Mouse (Mus musculus): Measurements from ENCODE around the gene Zfyve9. TPM values are rescaled to one million over a fixed set of nuclear protein-coding genes. Genes with fewer than 3 reads are reported as not detected.

Zfyve9 gene
- polyA plus RNA-seq, 1 experiment = 8.2 TPM

DNA sequence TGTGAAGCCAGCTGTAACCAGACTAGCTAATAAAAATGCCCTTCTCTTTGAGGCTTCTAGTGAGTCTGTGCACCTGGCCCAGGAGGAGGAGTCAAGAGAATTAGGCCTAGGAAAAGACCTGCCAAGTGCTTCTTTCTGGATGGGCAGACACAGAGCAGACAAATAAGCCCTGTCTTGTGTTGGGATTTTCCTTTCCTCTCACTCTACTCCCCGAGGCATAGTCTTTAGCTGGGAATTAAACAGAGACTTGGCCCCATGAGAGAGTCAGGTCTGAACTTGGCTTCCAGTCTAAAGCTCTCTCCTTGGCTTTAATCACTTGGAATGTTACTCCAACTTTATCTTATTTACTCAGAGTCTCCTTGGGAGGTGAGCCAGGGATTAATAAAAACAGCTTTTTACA lies 13.3 kb upstream of the Zfyve9 start:
- Histone ChIP-seq H3ac (ENCODE audit: control insufficient read depth, insufficient read length) (no peak overlapping the region), H3K4me2 (ENCODE audit: low read depth) (no peak overlapping the region), H3K79me2 (ENCODE audit: control insufficient read depth, insufficient read depth) (no peaks in the 10 kb centered on the region), H3K27me3 (ENCODE audit: control insufficient read depth, insufficient read depth, insufficient read length) (no peaks in the 10 kb centered on the region), H3K36me3 (ENCODE audit: control insufficient read depth, insufficient read depth) (no peaks in the 10 kb centered on the region), H3K4me3 (no peak overlapping the region)
- no peak for TF ChIP-seq TCF3 (IDR thresholded peaks at IDR 0.05; ENCODE audit: insufficient read length, low read depth)
- no peak for TF ChIP-seq POLR2A (IDR thresholded peaks at IDR 0.05; ENCODE audit: insufficient read length, low read depth)
- TF ChIP-seq SRF (IDR thresholded peaks at IDR 0.05; ENCODE audit: control insufficient read depth, insufficient read length, low read depth) = no peak
- no peak for TF ChIP-seq CEBPB (IDR thresholded peaks at IDR 0.05; ENCODE audit: insufficient read depth, poor library complexity, severe bottlenecking)
- TF ChIP-seq REST (IDR thresholded peaks at IDR 0.05; ENCODE audit: insufficient read depth, insufficient read length) = no peak
- TF ChIP-seq POLR2AphosphoS2 (IDR thresholded peaks at IDR 0.05; ENCODE audit: insufficient read length, low read depth) = no peak
- TF ChIP-seq TCF12 (IDR thresholded peaks at IDR 0.05; ENCODE audit: insufficient read depth, poor library complexity, severe bottlenecking) = no peak
- no peak for TF ChIP-seq MYOG (IDR thresholded peaks at IDR 0.05; ENCODE audit: control insufficient read depth in 1 of 3, insufficient read depth in 1 of 3, insufficient read length in 2 of 3, low read depth in 2 of 3)
- TF ChIP-seq MYOD1 (IDR thresholded peaks at IDR 0.05; ENCODE audit: control insufficient read depth in 1 of 3, insufficient read length in 2 of 3, low read depth in 2 of 3) = no peak
- TF ChIP-seq E2F4 (IDR thresholded peaks at IDR 0.05; ENCODE audit: insufficient read depth) = no peak
- TF ChIP-seq USF1 (IDR thresholded peaks at IDR 0.05; ENCODE audit: low read depth) = no peak
- TF ChIP-seq MAX (IDR thresholded peaks at IDR 0.05; ENCODE audit: low read depth) = no peak

- no peak for TF ChIP-seq POLR2AphosphoS2 (IDR thresholded peaks at IDR 0.05; ENCODE audit: insufficient read length, low read depth)
- no peak for TF ChIP-seq MAX (IDR thresholded peaks at IDR 0.05; ENCODE audit: low read depth)
- TF ChIP-seq USF1 (IDR thresholded peaks at IDR 0.05; ENCODE audit: low read depth) = no peak
- TF ChIP-seq MYOD1 (IDR thresholded peaks at IDR 0.05; ENCODE audit: control insufficient read depth in 1 of 3, insufficient read length in 2 of 3, low read depth in 2 of 3) = no peak
- TF ChIP-seq TCF3 (IDR thresholded peaks at IDR 0.05; ENCODE audit: insufficient read length, low read depth) = no peak
- no peak for TF ChIP-seq POLR2A (IDR thresholded peaks at IDR 0.05; ENCODE audit: insufficient read length, low read depth)
- TF ChIP-seq SRF (IDR thresholded peaks at IDR 0.05; ENCODE audit: control insufficient read depth, insufficient read length, low read depth) = no peak
- no peak for TF ChIP-seq MYOG (IDR thresholded peaks at IDR 0.05; ENCODE audit: control insufficient read depth in 1 of 3, insufficient read depth in 1 of 3, insufficient read length in 2 of 3, low read depth in 2 of 3)
- no peak for TF ChIP-seq E2F4 (IDR thresholded peaks at IDR 0.05; ENCODE audit: insufficient read depth)
- TF ChIP-seq REST (IDR thresholded peaks at IDR 0.05; ENCODE audit: insufficient read depth, insufficient read length) = no peak
- TF ChIP-seq TCF12 (IDR thresholded peaks at IDR 0.05; ENCODE audit: insufficient read depth, poor library complexity, severe bottlenecking) = no peak
- TF ChIP-seq CEBPB (IDR thresholded peaks at IDR 0.05; ENCODE audit: insufficient read depth, poor library complexity, severe bottlenecking) = no peak
- H3K27me3 ChIP-seq (ENCODE audit: control insufficient read depth, insufficient read depth, insufficient read length) = no peaks in the 10 kb centered on the region
- H3K4me2 ChIP-seq (ENCODE audit: low read depth) = no peak overlapping the region
- no peak overlapping the region for H3ac ChIP-seq (ENCODE audit: control insufficient read depth, insufficient read length)
- H3K36me3 ChIP-seq (ENCODE audit: control insufficient read depth, insufficient read depth) = no peaks in the 10 kb centered on the region
- H3K79me2 ChIP-seq (ENCODE audit: control insufficient read depth, insufficient read depth) = no peaks in the 10 kb centered on the region
- no peak overlapping the region for H3K4me3 ChIP-seq
Observed at GRCm38 (mm10) chr4:108790507-108790906, 9.9 kb upstream of the Zfyve9 start.

GRCm38 (mm10) chr4:108789258-108789936 lies 8.8 kb upstream of the Zfyve9 start:
- H3ac ChIP-seq (ENCODE audit: control insufficient read depth, insufficient read length) = no peak overlapping the region
- TF ChIP-seq E2F4 (IDR thresholded peaks at IDR 0.05; ENCODE audit: insufficient read depth) = no peak
- TF ChIP-seq USF1 (IDR thresholded peaks at IDR 0.05; ENCODE audit: low read depth) = no peak
- TF ChIP-seq TCF3 (IDR thresholded peaks at IDR 0.05; ENCODE audit: insufficient read length, low read depth) = no peak
- no peak for TF ChIP-seq REST (IDR thresholded peaks at IDR 0.05; ENCODE audit: insufficient read depth, insufficient read length)
- no peak for TF ChIP-seq MYOD1 (IDR thresholded peaks at IDR 0.05; ENCODE audit: control insufficient read depth in 1 of 3, insufficient read length in 2 of 3, low read depth in 2 of 3)
- no peak for TF ChIP-seq CEBPB (IDR thresholded peaks at IDR 0.05; ENCODE audit: insufficient read depth, poor library complexity, severe bottlenecking)
- TF ChIP-seq POLR2AphosphoS2 (IDR thresholded peaks at IDR 0.05; ENCODE audit: insufficient read length, low read depth) = no peak
- no peak for TF ChIP-seq TCF12 (IDR thresholded peaks at IDR 0.05; ENCODE audit: insufficient read depth, poor library complexity, severe bottlenecking)
- TF ChIP-seq MYOG (IDR thresholded peaks at IDR 0.05; ENCODE audit: control insufficient read depth in 1 of 3, insufficient read depth in 1 of 3, insufficient read length in 2 of 3, low read depth in 2 of 3) = no peak
- TF ChIP-seq MAX (IDR thresholded peaks at IDR 0.05; ENCODE audit: low read depth) = no peak
- TF ChIP-seq POLR2A (IDR thresholded peaks at IDR 0.05; ENCODE audit: insufficient read length, low read depth) = no peak
- no peak for TF ChIP-seq SRF (IDR thresholded peaks at IDR 0.05; ENCODE audit: control insufficient read depth, insufficient read length, low read depth)
- no peaks in the 10 kb centered on the region for H3K36me3 ChIP-seq (ENCODE audit: control insufficient read depth, insufficient read depth)
- peak overlapping the region; percentile 10 for H3K4me2 ChIP-seq (ENCODE audit: low read depth)
- no peaks in the 10 kb centered on the region for H3K27me3 ChIP-seq (ENCODE audit: control insufficient read depth, insufficient read depth, insufficient read length)
- no peak overlapping the region for H3K4me3 ChIP-seq
- no peaks in the 10 kb centered on the region for H3K79me2 ChIP-seq (ENCODE audit: control insufficient read depth, insufficient read depth)

DNA sequence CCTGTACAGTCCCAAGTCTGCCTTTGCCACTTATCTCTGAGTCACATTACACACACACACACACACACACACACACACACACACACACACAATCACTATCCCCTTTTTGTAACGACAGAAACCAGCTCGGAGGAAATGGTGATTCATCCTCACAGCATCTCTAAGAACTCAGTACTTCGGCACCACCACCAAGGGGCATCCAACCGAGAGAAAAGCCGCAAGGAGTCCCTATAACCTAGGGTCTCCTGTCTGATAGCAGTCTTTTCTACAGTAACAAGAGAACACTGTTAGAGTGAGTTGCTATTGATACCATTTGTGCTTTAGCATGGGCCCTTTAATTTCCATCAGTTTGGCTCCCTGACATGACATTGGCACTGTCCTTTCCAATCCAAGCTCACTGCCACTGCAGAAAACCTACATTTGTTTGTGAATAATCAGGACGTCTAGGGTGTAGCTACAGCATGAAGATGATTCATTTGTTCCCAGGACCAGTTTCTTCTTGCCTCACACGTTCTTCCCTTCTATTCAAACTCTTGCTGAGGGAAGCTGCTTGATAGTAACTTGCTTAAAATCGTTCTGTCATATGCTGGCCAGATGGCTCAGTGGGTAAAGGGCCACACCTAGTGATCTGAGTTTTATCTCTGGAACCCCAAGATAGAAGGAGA lies 2.0 kb upstream of the Zfyve9 start:
- Histone ChIP-seq H3K4me3 (no peak overlapping the region), H3K4me2 (ENCODE audit: low read depth) (peak overlapping the region; percentile 66), H3K79me2 (ENCODE audit: control insufficient read depth, insufficient read depth) (peaks cover 20% of the 10 kb centered on the region), H3K36me3 (ENCODE audit: control insufficient read depth, insufficient read depth) (no peaks in the 10 kb centered on the region), H3K27me3 (ENCODE audit: control insufficient read depth, insufficient read depth, insufficient read length) (no peaks in the 10 kb centered on the region), H3ac (ENCODE audit: control insufficient read depth, insufficient read length) (no peak overlapping the region)
- TF ChIP-seq CEBPB (IDR thresholded peaks at IDR 0.05; ENCODE audit: insufficient read depth, poor library complexity, severe bottlenecking) (no peak), E2F4 (IDR thresholded peaks at IDR 0.05; ENCODE audit: insufficient read depth) (no peak), TCF3 (IDR thresholded peaks at IDR 0.05; ENCODE audit: insufficient read length, low read depth) (no peak), MYOG (IDR thresholded peaks at IDR 0.05; ENCODE audit: control insufficient read depth in 1 of 3, insufficient read depth in 1 of 3, insufficient read length in 2 of 3, low read depth in 2 of 3) (no peak), MYOD1 (IDR thresholded peaks at IDR 0.05; ENCODE audit: control insufficient read depth in 1 of 3, insufficient read length in 2 of 3, low read depth in 2 of 3) (no peak), POLR2AphosphoS2 (IDR thresholded peaks at IDR 0.05; ENCODE audit: insufficient read length, low read depth) (no peak), TCF12 (IDR thresholded peaks at IDR 0.05; ENCODE audit: insufficient read depth, poor library complexity, severe bottlenecking) (no peak)

Measured in myocyte (in vitro differentiated cells).